Mouse (Mus musculus) thymus, postnatal 25 days (tissue): ENCODE data around the gene Birc7.
A peak's percentile ranks its signal among the peaks of the same experiment; 100 is the strongest.

ENCODE experiments used
- DNase-seq: peaks from one replicate; pipeline ENCODE4 v3.0.0; 2022

Gene Birc7

DNA sequence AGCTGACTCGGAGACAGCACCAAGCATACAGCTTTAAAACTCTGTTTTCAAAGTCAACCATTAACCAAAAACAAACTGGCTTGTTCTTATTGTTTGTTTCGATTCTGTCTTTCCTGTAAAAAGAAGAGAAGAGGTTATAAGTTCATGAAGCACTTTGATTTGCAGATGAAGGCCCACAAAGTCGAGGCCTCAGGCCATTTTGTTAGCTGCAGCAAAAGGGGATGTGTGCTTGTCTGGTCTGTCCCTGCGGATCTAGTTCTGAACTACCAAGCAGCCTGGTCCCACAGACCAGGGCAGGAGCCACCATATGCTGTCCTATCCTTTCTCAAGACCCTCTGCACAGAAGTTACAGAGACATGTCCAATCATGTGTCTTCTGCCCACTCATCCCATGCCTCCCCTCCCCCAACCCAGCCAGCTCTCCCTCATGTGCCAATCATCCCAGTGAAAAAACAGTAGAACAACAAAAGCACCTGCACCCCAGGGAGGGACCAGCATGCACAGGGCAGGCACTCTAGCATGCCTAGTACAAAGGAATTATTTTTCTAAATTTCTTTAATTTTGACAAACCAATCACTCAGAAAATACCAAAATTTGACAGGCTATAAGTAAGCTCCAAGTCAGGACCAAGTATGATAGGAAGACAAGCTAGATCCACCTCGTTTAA lies 23.1 kb upstream of the Birc7 start:
- DNase-seq: no peak

DNA sequence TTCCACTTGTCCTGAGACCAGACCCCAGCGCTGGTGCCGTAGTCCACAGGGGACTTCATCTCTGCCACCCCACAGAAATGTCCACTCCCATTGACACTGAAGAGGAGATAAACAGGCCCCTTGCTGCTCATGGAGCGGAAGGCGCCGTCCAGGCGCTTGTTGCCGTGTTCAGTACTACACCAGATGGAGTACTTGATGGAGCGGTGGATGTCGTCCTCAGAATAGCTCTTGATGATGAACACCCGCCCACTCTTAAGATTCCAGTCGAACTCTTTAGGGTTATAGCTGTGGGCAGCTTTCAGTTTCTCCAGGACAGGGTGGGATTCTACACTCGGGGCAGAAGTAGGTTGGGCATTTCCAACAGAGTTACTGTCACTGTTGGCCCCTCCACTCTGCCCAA lies 17.9 kb upstream of the Birc7 start:
- DNase-seq: no peak

DNA sequence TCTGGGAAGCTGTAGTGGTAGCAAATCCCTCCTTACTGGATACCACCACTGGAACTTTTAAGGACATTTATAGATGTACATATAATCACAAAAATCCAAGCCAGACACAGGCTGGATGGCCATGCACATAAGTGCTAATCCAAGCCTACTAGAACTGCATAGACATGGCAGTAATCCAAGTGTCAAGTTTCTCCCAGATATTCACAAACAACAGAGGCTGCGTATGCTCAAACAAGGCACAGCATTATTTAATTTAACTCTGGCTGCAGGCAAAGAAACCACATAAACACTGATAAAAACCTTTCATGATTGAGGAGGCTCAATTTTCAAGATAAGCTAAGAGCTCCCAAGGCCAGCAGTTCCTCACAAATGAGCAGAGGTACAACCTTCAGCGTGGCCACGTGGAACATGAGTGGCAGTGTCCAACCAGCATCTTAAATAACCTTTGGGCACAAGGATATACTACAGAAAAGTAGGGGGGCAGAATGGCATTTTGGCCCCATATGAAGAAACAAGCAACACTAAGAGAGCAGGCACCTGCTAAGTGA lies 12.9 kb upstream of the Birc7 start:
- no peak for DNase-seq

DNA sequence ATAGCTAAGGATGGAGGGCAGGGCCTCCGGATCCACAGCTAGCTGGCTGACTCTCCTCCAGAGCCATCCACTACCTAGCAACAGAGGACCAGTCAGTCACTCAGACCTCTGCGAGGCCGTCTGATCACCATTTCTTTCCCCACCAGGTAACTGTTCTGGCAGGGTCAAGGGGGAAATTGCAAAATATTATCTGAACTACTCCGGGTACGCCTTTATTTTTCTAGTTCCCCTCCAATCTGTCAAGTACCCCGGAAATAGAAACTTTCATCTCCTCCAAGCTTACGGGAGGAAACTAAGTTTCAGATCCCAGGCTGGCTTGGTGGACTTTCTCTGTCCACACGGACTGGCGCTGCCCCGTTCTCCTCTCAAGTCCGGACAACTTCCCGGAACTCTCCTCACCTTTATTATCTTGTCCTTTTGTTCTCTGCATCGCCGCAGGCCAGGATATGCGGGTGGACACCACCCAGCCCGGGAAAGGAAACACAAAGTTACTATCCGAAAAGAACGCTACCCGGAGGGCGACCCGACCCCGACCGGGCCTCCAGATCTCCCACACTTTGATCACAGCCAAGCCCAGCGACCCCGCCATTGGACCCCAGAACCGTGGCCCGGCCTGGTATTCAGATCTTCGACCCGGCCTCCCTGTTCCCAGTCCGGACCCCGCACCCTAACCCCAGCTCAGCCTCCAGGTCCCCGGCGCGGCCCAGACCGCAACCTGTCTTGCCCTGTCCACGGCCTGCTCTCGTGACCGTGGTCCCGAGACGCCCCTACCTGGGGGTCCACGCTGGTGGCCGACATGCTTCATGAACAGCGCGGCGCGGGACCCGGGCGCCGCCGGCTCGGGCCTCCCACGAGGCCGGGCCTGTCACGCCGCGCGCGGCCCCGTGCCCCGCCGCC lies 8.7 kb upstream of the Birc7 start:
- peak; percentile 7 for DNase-seq

DNA sequence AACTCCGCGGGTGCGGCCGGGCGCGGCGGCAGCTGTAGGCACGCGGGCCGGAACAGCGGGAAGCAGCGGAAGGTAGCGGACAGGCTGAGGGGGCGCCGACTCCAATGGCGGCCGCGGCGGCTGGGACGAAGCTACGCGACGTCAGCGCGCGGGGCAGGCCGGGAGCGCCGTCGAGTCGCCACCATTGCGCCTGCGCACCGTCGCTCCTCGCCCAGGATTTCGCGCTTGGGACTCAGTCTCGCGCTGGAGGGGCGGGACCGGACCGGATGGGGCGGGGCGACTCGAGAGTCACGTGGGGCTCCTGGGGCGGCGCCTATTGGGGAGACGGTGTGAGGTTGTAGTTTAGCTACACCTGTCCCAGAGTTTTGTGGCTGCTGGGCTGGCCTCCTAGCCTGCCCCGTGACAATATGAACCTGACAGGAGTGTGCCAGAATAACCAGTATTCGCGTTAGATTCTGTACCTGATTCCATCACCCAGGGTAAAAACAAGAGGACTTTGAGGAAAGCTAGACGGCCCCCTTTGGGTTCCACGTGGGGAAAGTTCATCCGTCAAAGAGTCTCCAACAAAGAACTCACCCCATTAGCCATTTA lies 7.9 kb upstream of the Birc7 start, which contains the start of gene Ythdf1:
Gene Ythdf1, minus strand, starts transcription at position 140 of the 591 bp plus-strand sequence.
- peak; percentile 100 for DNase-seq

DNA sequence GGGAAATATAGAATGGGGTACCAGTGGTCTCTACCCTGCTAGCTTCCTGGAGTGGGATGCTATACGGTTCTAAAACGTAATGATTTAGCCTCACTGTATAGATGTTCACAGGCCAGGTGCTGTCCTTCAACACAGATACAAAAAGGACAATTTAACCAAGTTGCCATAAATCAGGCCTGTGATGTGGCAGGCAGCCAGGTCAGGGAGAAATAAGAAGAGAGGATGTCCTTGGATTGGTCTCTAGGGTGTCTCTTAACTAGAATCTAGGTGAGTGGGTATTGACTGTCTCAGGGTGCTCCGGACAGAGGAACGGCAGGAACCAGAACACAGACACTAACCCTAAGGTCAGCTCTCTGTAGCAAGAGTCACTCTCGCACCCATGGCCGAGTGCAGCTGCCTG lies 6.1 kb upstream of the Birc7 start:
- no peak for DNase-seq

DNA sequence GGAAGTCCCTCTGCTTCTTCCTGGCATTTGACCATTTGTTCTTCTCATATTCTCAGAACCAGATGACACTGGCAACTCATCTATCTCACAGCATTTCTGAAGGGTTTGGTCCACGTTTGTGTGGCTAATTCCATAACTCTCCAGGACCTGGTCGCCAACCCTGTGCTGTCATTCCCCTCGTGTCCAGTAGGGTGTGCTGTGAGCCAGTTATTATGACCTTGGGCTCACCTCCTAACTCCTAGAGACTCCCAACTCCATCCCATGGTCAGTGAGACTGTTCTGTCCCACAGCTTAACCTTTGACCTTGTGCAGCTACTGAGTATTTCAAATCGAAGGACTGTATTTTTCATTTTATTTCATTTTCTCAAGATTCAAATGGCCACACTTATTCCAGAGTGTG lies 3.6 kb upstream of the Birc7 start:
- DNase-seq: peak; percentile 54

DNA sequence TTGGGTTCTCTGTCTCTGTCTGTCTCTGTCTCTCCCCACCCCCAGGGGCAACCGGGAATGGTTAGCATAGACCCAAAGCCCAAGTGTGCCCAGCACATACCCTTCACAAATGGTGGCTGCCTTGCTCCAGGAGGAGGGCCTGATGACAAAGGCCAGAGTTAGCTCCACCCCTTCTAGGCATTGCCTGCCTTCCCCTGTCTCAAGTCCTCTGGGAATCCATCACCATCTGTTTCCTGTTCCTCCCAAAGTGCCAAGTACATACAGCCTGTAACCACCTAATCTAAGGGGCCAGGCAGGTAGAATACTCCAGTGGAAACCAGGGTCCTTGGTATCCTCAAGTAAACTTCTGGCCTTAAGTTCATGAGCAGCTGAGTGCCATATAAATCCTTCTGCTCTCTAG lies 3.6 kb downstream of the Birc7 start:
- no peak for DNase-seq

DNA sequence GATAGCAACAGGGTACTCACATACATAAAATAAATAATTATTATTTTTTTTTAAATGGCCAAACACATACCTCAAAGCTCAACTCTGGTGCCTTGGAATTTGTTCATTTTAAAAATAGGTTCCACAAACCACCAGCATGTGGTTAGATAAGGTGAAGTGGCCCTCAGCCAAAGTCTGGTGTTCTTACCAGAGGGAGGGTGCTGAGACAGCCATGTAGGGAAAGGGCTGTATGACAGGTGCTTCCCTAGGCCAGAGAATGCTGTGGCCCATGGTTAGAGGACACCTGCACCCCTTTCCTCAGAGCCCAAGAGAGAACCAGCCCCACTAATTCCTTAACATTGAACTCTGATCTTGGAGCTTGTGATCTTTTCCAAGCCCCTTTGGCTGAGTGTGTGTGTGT lies 11.4 kb downstream of the Birc7 start:
- DNase-seq: no peak

DNA sequence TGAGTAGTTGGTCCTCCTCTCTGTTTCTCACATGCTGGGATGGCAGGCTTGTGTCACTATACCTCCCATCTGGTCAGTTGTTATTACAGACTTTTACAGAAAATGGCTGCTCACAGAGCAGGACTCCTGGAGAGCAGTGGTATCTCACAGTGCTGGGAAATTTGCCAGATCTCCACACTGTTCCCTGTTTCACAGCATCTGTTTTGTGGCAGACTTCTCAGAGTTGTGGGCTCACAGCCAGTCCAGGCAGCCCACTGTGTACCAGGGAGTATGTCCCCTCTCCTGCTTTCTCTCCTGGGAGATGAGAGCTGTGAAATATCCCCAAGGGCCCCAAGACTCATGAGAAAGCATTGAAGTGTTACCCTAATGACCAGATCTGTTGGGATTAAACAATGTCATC lies 13.0 kb downstream of the Birc7 start:
- DNase-seq: no peak

DNA sequence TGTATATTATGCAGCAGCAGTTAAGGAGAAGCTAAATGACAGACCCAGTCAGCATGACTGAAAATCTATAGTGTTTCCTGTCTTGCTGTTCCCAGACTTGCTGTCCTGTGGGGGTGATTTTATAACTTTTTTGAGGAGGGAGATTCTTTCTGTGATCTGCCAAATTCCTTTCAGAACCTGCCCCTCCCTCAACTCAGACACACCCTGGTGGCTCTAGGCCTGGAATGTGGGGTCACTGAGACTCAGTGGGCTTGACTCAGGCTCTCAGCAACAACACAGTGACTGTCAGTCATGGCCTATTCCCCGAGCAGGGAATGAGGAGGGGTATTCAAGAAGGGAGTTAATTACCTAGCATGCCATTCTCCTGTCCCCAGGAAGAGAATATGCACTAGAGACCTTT lies 21.1 kb downstream of the Birc7 start:
- DNase-seq: no peak

DNA sequence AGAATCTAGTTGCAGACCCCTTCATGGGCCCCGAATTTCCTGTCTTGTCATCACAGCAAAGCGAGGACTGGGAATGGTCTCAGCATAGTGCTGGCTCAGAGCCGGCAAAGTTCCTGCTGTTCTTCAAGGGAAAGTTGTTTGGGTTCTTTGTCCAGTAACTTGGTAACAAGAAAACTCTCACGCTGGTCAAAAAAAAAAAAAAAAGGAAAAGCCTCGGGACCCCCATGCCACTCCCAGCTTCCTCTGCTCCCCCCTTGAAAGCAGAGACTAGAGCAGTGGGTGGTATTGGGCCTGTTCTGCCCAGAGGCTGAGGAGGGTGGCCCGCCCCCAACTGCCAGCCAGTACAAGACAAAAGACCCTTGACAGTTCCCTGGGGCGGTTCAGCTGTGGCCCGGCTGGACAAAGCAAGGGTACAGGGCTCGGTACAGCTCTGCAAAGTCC lies 23.9 kb downstream of the Birc7 start:
- no peak for DNase-seq

DNA sequence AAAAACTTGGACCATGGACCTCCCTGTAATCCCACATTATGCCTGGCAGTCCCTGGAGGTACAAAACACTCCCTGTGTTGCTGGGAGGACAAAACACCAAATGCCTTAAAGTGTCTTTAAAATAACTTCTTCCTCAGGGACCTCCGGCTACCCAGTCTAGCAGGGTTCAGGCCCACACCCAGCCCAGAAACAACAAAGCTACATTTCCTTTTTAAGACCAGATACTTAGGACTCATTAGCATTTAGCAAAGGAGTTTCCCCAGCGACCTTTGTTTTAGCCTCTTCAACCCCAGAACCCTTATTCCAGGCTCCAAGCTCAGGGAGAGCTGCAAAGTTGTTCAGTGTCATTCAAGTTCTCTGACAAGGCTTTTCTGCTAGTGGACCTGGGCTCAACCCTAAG lies 24.8 kb downstream of the Birc7 start:
- DNase-seq: no peak

DNA sequence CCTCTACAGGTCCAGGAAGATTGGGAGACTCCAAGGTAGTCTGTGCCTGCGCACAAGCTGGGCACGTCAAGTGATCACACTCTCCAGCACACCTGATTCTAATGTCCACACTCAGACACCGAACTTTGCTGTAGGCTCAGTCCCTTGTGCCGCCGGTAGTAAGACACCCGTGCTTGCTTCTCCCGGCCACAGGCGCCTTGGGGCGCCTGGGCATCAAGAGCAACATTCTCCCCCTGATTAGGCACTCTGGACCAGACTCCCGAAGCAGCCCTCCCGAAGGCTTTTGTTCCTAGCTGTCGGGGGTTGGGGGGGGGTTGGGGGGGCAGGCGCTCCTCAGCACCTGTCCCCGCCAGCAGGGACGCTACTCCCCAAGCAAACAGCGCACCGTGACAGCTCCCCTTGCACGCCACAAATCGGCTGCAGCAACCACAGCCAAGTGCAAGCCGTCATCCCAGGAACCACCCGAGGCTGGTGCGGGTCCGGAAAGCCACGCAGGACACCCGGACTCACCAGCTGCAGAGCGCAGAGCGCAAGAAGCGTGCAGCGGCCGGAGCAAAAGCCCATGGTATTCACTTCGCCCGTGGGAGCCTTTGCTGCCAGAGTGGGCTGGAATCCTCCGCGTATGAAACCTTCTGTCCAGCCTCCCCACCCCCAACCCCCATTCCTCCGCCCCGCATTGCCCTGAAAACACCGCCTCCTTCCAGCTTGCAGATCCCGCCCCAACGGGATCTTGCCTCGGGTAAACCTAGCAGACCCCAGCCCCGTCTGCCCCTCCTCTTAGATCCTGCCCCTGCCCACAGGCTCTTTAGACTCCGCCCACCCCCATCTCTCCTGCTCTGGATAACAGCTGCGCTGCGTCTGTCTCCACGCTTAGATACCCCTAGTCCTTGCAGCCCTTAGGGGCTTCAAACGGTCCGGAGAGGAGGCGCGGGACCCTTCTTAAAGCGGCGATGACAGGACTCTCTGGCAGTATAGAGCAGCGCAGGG lies 25.5 kb downstream of the Birc7 start, which contains the start of gene Nkain4:
Gene Nkain4, minus strand, starts transcription at position 639 of the 987 bp plus-strand sequence.
- no peak for DNase-seq

DNA sequence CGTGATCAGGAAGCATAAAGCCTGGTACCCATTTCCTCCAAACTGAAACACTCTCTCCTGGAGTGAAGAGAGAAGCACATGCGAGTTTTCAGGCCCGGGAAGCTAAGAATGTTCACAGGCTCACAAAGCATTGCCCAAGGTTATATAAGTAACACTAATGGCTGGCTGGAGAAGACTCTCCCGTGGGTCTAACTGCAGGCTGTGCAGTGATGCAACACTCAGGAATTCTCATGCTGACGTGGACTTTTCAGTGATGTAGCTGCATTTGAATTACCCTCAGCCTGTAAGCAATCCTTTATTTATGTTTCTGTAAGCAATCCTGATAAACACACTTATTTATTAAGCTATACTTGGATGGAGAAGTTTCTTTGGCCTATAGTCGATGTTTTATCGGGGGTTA lies 30.8 kb downstream of the Birc7 start:
- no peak for DNase-seq

DNA sequence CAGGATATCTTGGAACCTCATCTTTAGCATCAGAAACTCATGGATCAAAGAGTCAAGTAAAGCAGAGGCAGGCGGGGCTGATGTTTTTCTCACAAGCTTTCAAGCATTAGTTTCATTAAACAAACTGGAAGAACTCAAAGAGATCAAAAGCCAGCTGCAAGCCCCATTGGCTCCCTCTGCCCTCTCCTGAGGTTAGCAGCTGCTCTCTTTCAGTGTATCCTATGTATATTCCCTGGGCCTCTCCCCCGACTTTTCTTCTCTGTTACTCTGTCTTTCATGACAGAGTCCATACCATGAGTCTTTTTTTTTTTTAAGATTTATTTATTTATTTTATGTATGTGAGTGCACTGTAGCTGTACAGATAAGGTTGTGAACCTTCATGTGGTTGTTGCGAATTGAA lies 31.4 kb downstream of the Birc7 start:
- no peak for DNase-seq

DNA sequence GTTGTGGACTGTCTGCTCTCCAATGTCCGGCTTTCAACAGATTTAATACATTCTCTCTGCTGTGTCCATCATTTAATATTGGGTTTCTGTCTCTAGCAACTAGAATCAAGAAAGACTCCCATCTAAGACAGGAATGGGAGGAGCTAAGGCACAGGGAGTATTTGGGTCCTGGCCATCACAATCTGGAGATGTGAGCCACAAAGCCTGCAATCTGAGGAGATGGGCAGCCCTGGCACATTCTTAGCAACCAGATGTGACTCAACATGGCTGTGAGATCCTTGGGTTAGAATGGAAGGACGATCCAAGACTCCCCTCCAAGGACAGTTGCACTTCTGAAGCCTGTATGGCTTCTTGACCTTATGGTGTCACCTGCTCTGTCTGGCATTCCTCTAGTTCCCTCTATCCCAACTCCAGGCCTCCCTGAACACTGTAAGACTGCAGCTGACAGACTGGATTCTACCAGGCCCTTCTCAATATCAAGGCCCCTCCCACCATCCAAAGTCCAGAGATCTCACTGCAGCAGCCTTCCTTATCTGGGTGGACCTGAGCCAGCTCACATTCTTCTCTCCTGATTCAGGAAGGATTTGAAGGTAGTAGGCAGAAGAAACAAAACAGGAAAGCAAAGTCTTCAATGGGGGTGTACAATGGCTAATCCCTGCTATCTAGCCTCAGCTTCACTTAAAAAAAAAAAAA lies 33.9 kb downstream of the Birc7 start:
- DNase-seq: no peak

DNA sequence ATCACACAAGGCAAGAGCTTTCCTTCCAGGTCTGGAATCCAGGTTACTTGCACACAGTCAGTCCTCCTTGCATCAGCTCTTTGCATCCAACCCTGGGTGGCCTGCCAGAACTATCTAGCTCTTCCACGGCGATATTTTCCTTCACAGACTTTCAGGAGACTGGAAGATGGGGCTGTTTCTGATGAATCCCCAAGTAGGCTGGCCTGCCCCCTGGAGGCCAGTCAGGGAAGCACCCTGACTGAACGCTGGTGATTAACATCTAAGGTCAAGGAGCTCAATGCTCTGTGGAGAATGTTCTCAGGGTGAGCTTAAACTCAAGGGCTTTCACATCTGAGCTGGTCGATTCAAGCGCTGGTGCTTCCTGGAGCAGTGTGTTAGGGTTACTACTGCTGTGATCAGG lies 35.1 kb downstream of the Birc7 start:
- peak; percentile 66 for DNase-seq

DNA sequence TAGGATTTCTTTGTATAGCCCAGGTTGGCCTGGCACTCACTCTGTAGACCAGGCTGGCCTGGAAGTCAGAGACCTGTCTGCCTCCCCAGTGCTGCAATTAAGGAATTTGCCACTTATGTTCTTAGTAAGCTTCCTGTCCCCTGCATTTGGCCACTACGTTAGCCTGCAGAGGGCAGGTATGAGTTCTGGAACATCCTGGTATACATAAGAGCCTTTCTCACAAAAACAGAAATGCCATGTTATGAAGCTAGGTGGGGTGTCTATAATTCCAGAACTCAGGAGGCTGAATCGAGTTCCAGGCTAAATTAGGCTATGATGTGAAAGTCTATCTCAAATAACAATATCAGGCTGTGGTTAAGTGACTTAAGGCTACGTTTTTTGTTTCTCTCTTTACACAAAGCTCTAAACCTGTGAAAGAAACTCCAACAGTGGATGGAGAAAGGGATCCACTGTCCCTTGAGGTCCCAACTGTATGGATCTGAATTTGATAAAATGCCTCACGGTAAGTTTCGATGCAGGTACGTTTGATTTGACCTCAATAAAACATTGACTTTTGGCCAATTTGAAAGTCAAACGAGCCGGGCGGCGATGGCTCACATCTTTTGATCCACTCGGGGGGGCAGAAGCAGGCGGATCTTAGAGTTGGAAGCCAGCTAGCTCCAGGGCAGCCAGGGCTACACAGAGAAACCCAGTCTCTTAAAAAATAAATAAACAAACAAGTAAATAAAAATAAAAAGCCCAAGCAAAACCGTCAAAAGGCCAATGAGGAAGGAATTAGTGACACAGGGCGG lies 37.5 kb downstream of the Birc7 start:
- DNase-seq: peak; percentile 21

DNA sequence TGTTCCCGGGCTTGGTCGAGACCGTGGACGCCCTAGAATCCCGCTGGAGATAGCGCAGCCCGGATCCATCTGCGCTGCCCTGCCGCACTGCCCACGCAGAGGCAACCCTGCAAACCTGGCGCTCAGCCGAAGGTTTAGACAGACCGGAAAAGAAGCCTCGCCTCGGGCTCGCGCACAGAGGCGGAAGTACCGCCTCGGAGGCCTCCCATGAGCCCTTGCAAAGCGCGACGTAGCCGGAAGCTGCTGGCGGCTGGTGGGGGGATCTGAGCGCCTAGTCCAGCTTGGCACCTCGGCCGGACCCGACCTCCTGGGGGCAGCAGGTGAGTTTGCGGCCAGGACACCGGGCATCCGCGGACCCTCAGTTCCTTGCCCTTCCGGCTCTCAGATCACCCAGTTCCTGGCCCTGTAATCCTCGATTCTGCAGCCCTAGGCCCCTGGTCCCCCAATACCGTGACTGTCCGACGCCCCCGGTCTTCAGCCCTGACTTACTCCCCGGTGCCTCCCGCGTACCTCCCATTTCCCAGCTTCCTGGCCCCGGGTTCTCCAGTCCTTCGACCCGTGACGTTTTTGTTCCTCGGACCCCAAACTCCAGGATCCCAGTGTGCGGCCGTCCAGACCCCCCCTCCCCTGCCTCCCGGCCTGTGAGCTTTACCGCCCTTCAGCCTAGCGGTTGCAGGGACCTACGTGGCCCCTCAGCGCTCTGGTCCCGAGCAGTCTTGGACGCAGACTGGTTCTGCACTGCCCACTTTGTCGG lies 38.4 kb downstream of the Birc7 start, which contains the start of gene Arfgap1:
Gene Arfgap1, plus strand, starts transcription at position 216 of the 754 bp plus-strand sequence.
- DNase-seq: peak; percentile 87
